Mouse (Mus musculus): ENCODE measurements at regions not wholly inside any gene's neighbourhood (a gene's known extent, or its start where the extent isn't known, plus 50 kb on each side); places are given as distances from the start of the nearest gene placed in this dataset.
A peak's percentile ranks its signal among the peaks of the same experiment; 100 is the strongest.
"Not testable (repeated sequence)": the region's sequence is repeated elsewhere in the genome, so short reads cannot be mapped to it uniquely, and the experiment has no call there.

- no peak for DNase-seq
- intact Hi-C loops (cut with DNase I), result no loop called here
Measured at GRCm38 (mm10) chr3:54540540-54541080, 152.0 kb upstream of the Supt20 start.

GRCm38 (mm10) chr3:54541389-54541788 lies 151.2 kb upstream of the Supt20 start:
- DNase-seq, result peak in 1 of 2 experiments; percentile 18

GRCm38 (mm10) chr3:54545393-54545792 lies 147.2 kb upstream of the Supt20 start:
- DNase-seq, result no peak
- intact Hi-C loops (cut with DNase I), result no loop called here

More at GRCm38 (mm10) chr3:54541389-54541788, 151.2 kb upstream of the Supt20 start:
- intact Hi-C loops (cut with DNase I), result no loop called here

GRCm38 (mm10) chr3:54551908-54552307 lies 140.7 kb upstream of the Supt20 start:
- peak in 1 of 2 experiments; percentile 30 for DNase-seq
- intact Hi-C loops (cut with DNase I), result no loop called here

GRCm38 (mm10) chr3:54555954-54556353 lies 136.7 kb upstream of the Supt20 start:
- intact Hi-C loops (cut with DNase I), result no loop called here

GRCm38 (mm10) chr3:54559053-54559452 lies 133.6 kb upstream of the Supt20 start:
- DNase-seq, result no peak

More at GRCm38 (mm10) chr3:54555954-54556353, 136.7 kb upstream of the Supt20 start:
- DNase-seq, result no peak

GRCm38 (mm10) chr3:54559527-54559926 lies 133.1 kb upstream of the Supt20 start:
- DNase-seq, result no peak
- intact Hi-C loops (cut with DNase I), result no loop called here

More at GRCm38 (mm10) chr3:54559053-54559452, 133.6 kb upstream of the Supt20 start:
- intact Hi-C loops (cut with DNase I), result no loop called here

- DNase-seq, result no peak
- intact Hi-C loops (cut with DNase I), result no loop called here
Measured at GRCm38 (mm10) chr3:54560056-54560922, 132.3 kb upstream of the Supt20 start.

GRCm38 (mm10) chr3:54567329-54567728 lies 125.3 kb upstream of the Supt20 start:
- DNase-seq, result no peak
- intact Hi-C loops (cut with DNase I), result no loop called here

- no peak for DNase-seq
- intact Hi-C loops (cut with DNase I), result no loop called here
Measured at GRCm38 (mm10) chr3:54568096-54568495, 124.5 kb upstream of the Supt20 start.

GRCm38 (mm10) chr3:54570501-54570900 lies 122.1 kb upstream of the Supt20 start:
- no peak for DNase-seq
- intact Hi-C loops (cut with DNase I), result no loop called here

- intact Hi-C loops (cut with DNase I), result no loop called here
- DNase-seq, result no peak
Measured at GRCm38 (mm10) chr3:54577851-54578250, 114.8 kb upstream of the Supt20 start.

- intact Hi-C loops (cut with DNase I), result no loop called here
- DNase-seq, result no peak
Measured at GRCm38 (mm10) chr3:54579425-54579824, 113.2 kb upstream of the Supt20 start.

GRCm38 (mm10) chr3:54580339-54580738 lies 112.3 kb upstream of the Supt20 start:
- intact Hi-C loops (cut with DNase I), result no loop called here
- no peak for DNase-seq

GRCm38 (mm10) chr3:54585781-54586180 lies 106.8 kb upstream of the Supt20 start:
- intact Hi-C loops (cut with DNase I), result not testable (repeated sequence)

GRCm38 (mm10) chr3:54587127-54587995 lies 105.2 kb upstream of the Supt20 start:
- DNase-seq, result no peak
- intact Hi-C loops (cut with DNase I), result no loop called here

More at GRCm38 (mm10) chr3:54585781-54586180, 106.8 kb upstream of the Supt20 start:
- DNase-seq, result not testable (repeated sequence)

- intact Hi-C loops (cut with DNase I), result no loop called here
Measured at GRCm38 (mm10) chr3:54588198-54588597, 104.4 kb upstream of the Supt20 start.

GRCm38 (mm10) chr3:54589976-54590375 lies 102.6 kb upstream of the Supt20 start:
- intact Hi-C loops (cut with DNase I), result no loop called here
- DNase-seq, result no peak

More at GRCm38 (mm10) chr3:54588198-54588597, 104.4 kb upstream of the Supt20 start:
- no peak for DNase-seq

GRCm38 (mm10) chr3:54591160-54591559 lies 101.4 kb upstream of the Supt20 start:
- intact Hi-C loops (cut with DNase I), result no loop called here
- no peak for DNase-seq

- intact Hi-C loops (cut with DNase I), result no loop called here
- DNase-seq, result no peak
Measured at GRCm38 (mm10) chr3:54592064-54592463, 100.5 kb upstream of the Supt20 start.

Data from gastrocnemius, postnatal 36 days (tissue).